Mouse (Mus musculus): ENCODE results near the gene Atg9a. TPM values are rescaled to one million over a fixed set of nuclear protein-coding genes. Genes with fewer than 3 reads are reported as not detected.
A peak's percentile ranks its signal among the peaks of the same experiment; 100 is the strongest.

Gene Atg9a
- polyA plus RNA-seq, 2 experiments = 31.5 to 46.1 TPM

DNA sequence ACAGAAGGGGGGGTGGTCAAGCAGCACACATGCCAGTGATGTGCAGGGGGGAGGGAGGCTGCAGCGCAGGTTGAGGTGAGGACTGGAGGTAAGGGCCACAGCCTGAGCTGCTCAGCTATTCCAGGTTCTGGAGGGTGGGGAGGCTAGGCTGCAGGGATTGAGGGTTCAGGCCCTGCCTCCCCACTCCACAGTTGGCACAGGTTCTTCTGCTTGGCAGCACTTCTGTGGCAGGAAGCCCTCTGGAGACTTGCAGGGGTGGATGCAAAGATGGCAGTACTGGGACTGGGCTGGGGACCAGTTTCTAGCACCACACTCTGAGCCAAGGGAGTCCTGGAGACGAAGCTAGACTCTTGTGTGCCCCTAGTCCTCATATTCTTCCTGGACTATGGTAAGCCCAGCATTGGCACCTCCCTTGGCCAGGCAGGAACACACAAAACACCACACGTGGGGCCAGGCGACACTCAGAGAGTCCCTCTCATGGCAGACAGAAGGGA is 10.6 kb downstream of the Atg9a start:
- Histone ChIP-seq H3K36me3 (ENCODE audit: control insufficient read depth, insufficient read depth, low read length) (peaks cover 65% of the 10 kb centered on the region), H3K4me1 (ENCODE audit: control insufficient read depth, insufficient read depth, low read length) (peaks cover 7% of the 10 kb centered on the region), H3K4me2 (replicated peaks; ENCODE audit: low read depth, low read length, severe bottlenecking) (no peak overlapping the region), H3K27ac (replicated peaks; ENCODE audit: low read depth, low read length) (no peak overlapping the region), H3K4me3 (replicated peaks; ENCODE audit: low read length) (no peak overlapping the region), H3K9me3 (ENCODE audit: control insufficient read depth, low read length) (no peaks in the 10 kb centered on the region), H3K27me3 (ENCODE audit: control insufficient read depth, insufficient read depth, low read length) (no peaks in the 10 kb centered on the region), H3K9ac (ENCODE audit: low read depth, low read length, severe bottlenecking) (no peak overlapping the region)
- no peak for TF ChIP-seq POLR2A (IDR thresholded peaks at IDR 0.05; ENCODE audit: borderline replicate concordance, extremely low read depth, insufficient read depth, insufficient read length)
- WGBS = 85% methylated on average over 4 of the region's 4 CpGs
- ATAC-seq (ENCODE audit: low FRiP score, low read depth) (no peak), DNase-seq (ENCODE audit: low spot score) (no peak)

GRCm38 (mm10) chr1:75180741-75181140 is 11.3 kb downstream of the Atg9a start:
- DNase-seq (ENCODE audit: low spot score) (no peak), ATAC-seq (ENCODE audit: low FRiP score, low read depth) (no peak)
- Histone ChIP-seq H3K4me2 (replicated peaks; ENCODE audit: low read depth, low read length, severe bottlenecking) (peak overlapping the region; percentile 98), H3K4me1 (ENCODE audit: control insufficient read depth, insufficient read depth, low read length) (peaks cover 7% of the 10 kb centered on the region), H3K27me3 (ENCODE audit: control insufficient read depth, insufficient read depth, low read length) (no peaks in the 10 kb centered on the region), H3K9ac (ENCODE audit: low read depth, low read length, severe bottlenecking) (no peak overlapping the region), H3K27ac (replicated peaks; ENCODE audit: low read depth, low read length) (no peak overlapping the region), H3K36me3 (ENCODE audit: control insufficient read depth, insufficient read depth, low read length) (peaks cover 65% of the 10 kb centered on the region), H3K4me3 (replicated peaks; ENCODE audit: low read length) (peak overlapping the region; percentile 59), H3K9me3 (ENCODE audit: control insufficient read depth, low read length) (no peaks in the 10 kb centered on the region)
- WGBS = 25% methylated on average over 7 of the region's 7 CpGs
- no peak for TF ChIP-seq POLR2A (IDR thresholded peaks at IDR 0.05; ENCODE audit: borderline replicate concordance, extremely low read depth, insufficient read depth, insufficient read length)

- no peak for TF ChIP-seq POLR2A (IDR thresholded peaks at IDR 0.05; ENCODE audit: borderline replicate concordance, extremely low read depth, insufficient read depth, insufficient read length)
- H3K36me3 ChIP-seq (ENCODE audit: control insufficient read depth, insufficient read depth, low read length) = peaks cover 65% of the 10 kb centered on the region
- 0 out of 2 replicates have a peak within 1 kb of the TSS, but pooled peaks have one; percentile 8 for H3K27ac ChIP-seq (replicated peaks; ENCODE audit: low read depth, low read length)
- peak within 1 kb of the TSS; percentile 98 for H3K4me2 ChIP-seq (replicated peaks; ENCODE audit: low read depth, low read length, severe bottlenecking)
- 2% methylated on average over 31 of the region's 31 CpGs for WGBS
- H3K4me3 ChIP-seq (replicated peaks; ENCODE audit: low read length) = peak within 1 kb of the TSS; percentile 59
- H3K4me1 ChIP-seq (ENCODE audit: control insufficient read depth, insufficient read depth, low read length) = peaks cover 7% of the 10 kb centered on the region
- peak; percentile 94 for ATAC-seq (ENCODE audit: low FRiP score, low read depth)
- no peaks in the 10 kb centered on the region for H3K9me3 ChIP-seq (ENCODE audit: control insufficient read depth, low read length)
- H3K9ac ChIP-seq (ENCODE audit: low read depth, low read length, severe bottlenecking) = peak within 1 kb of the TSS; percentile 62
- peak; percentile 87 for DNase-seq (ENCODE audit: low spot score)
- no peaks in the 10 kb centered on the region for H3K27me3 ChIP-seq (ENCODE audit: control insufficient read depth, insufficient read depth, low read length)
These were observed 11.8 kb downstream of the Atg9a start, which contains the start of gene Abcb6 for GRCm38 (mm10) chr1:75180105-75180590. Gene Abcb6 (minus strand): TSS chr1:75180392.

- H3K9me3 ChIP-seq (ENCODE audit: control insufficient read depth, low read length) = no peaks in the 10 kb centered on the region
- H3K27me3 ChIP-seq (ENCODE audit: control insufficient read depth, insufficient read depth, low read length) = no peaks in the 10 kb centered on the region
- DNase-seq (ENCODE audit: low spot score) (no peak), ATAC-seq (ENCODE audit: low FRiP score, low read depth) (peak; percentile 32)
- H3K4me3 ChIP-seq (replicated peaks; ENCODE audit: low read length) = peak overlapping the region; percentile 59
- no peak for TF ChIP-seq POLR2A (IDR thresholded peaks at IDR 0.05; ENCODE audit: borderline replicate concordance, extremely low read depth, insufficient read depth, insufficient read length)
- peaks cover 63% of the 10 kb centered on the region for H3K36me3 ChIP-seq (ENCODE audit: control insufficient read depth, insufficient read depth, low read length)
- 7% methylated on average over 21 of the region's 23 CpGs for WGBS
- H3K27ac ChIP-seq (replicated peaks; ENCODE audit: low read depth, low read length) = 0 out of 2 replicates have a peak overlapping the region, but pooled peaks have one; percentile 8
- peak overlapping the region; percentile 62 for H3K9ac ChIP-seq (ENCODE audit: low read depth, low read length, severe bottlenecking)
- peaks cover 7% of the 10 kb centered on the region for H3K4me1 ChIP-seq (ENCODE audit: control insufficient read depth, insufficient read depth, low read length)
- peak overlapping the region; percentile 98 for H3K4me2 ChIP-seq (replicated peaks; ENCODE audit: low read depth, low read length, severe bottlenecking)
These were observed 12.5 kb downstream of the Atg9a start for GRCm38 (mm10) chr1:75179334-75180104.
